8 mouse cellular contexts compared by ENCODE assay signal in the genomic region with DNA sequence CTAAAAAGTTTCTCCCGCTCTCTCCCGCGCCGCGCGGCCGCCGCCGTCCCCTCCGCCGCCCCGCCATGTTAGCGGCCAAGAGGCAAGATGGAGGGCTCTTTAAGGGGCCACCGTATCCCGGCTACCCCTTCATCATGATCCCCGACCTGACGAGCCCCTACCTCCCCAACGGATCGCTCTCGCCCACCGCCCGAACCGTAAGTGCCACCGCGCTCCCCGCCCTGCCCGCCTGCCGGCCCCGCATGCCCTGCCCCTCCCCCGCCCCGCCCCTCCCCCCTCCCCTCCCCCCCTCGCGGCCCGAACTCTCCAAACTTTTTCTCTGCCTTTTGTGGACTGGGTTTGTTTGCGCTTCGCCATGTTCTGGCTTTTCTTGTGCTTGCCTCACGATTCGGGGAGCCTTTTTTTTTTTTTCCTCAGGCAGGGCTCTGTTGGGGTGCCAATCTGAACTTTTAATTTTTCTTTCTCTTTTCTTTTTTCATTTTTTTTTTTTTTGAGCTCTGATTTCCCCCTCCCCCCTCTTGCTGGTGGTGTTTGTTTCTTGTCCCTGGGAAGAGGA. TPM values are rescaled to one million over a fixed set of nuclear protein-coding genes. Genes with fewer than 3 reads are reported as not detected.
DNase-seq lines count a peak whose midpoint lies in the region; ATAC-seq lines count a peak whose summit lies in the region.

No protein-coding gene starts in this region.

- H3K27me3 ChIP-seq in intestine, embryonic 14.5 days (replicated peaks; ENCODE audit: control insufficient read depth, insufficient read depth, low read length), result no peaks in the 10 kb centered on the region
- peaks cover 69% of the 10 kb centered on the region for H3K27me3 ChIP-seq in liver, embryonic 16.5 days (ENCODE audit: control insufficient read depth, insufficient read depth, low read depth, low read length)
- peaks cover 20% of the 10 kb centered on the region for H3K27me3 ChIP-seq in neural tube, embryonic 15.5 days (replicated peaks)

- peak overlapping the region; percentile 98 for H3K9ac ChIP-seq in intestine, embryonic 14.5 days (ENCODE audit: low read length)
- H3K9ac ChIP-seq in liver, embryonic 16.5 days (ENCODE audit: low read depth, low read length), result peak overlapping the region; percentile 66
- peak overlapping the region; percentile 49 for H3K9ac ChIP-seq in neural tube, embryonic 15.5 days (replicated peaks)

- peak overlapping the region; percentile 91 for H3K4me3 ChIP-seq in intestine, embryonic 14.5 days (ENCODE audit: low read depth, low read length)
- H3K4me3 ChIP-seq in liver, embryonic 16.5 days (ENCODE audit: low read depth, low read length), result peak overlapping the region; percentile 66
- peak overlapping the region; percentile 40 for H3K4me3 ChIP-seq in neural tube, embryonic 15.5 days (replicated peaks)

- H3K36me3 ChIP-seq in intestine, embryonic 14.5 days (ENCODE audit: control insufficient read depth, insufficient read depth, low read length), result peaks cover 7% of the 10 kb centered on the region; the same call in 1 of the 2 replicates
- H3K36me3 ChIP-seq in liver, embryonic 16.5 days (ENCODE audit: control insufficient read depth, insufficient read depth), result no peaks in the 10 kb centered on the region
- no peaks in the 10 kb centered on the region for H3K36me3 ChIP-seq in neural tube, embryonic 15.5 days

- peak overlapping the region; percentile 94 for H3K4me2 ChIP-seq in intestine, embryonic 14.5 days (ENCODE audit: low read length)
- peak overlapping the region; percentile 67 for H3K4me2 ChIP-seq in liver, embryonic 16.5 days (ENCODE audit: low read depth, low read length)
- H3K4me2 ChIP-seq in neural tube, embryonic 15.5 days, result peak overlapping the region; percentile 61

- DNase-seq in CD4-positive, CD25-positive, alpha-beta regulatory T cell, adult 2 months (ENCODE audit: low read depth, low spot score), result peak; percentile 47
- DNase-seq in adrenal gland, postnatal 10 days, result peak; percentile 73
- peak; percentile 55 for DNase-seq in gastrocnemius, postnatal 25 days
- DNase-seq in intestine, embryonic 14.5 days (ENCODE audit: low spot score), result no peak
- DNase-seq in urinary bladder, postnatal 4 days (ENCODE audit: low spot score in 2 of 2), result peak; percentile 57 to 68

- peaks cover 37% of the 10 kb centered on the region for H3K4me1 ChIP-seq in intestine, embryonic 14.5 days (replicated peaks; ENCODE audit: control insufficient read depth, insufficient read depth, low read length)
- peaks cover 6% of the 10 kb centered on the region for H3K4me1 ChIP-seq in liver, embryonic 16.5 days (ENCODE audit: control insufficient read depth, low read depth, low read length)
- H3K4me1 ChIP-seq in neural tube, embryonic 15.5 days, result peaks cover 57% of the 10 kb centered on the region

- no peaks in the 10 kb centered on the region for H3K9me3 ChIP-seq in intestine, embryonic 14.5 days (ENCODE audit: control insufficient read depth, low read length)
- H3K9me3 ChIP-seq in liver, embryonic 16.5 days (replicated peaks; ENCODE audit: control insufficient read depth, low read length), result no peaks in the 10 kb centered on the region
- H3K9me3 ChIP-seq in neural tube, embryonic 15.5 days (replicated peaks), result no peaks in the 10 kb centered on the region

- WGBS in intestine, embryonic 14.5 days, result under 1% methylated on average over 33 of the region's 38 CpGs
- WGBS in liver, embryonic 16.5 days (ENCODE audit: insufficient replicate concordance), result under 1% methylated on average over 32 of the region's 38 CpGs
- WGBS in neural tube, embryonic 15.5 days, result under 1% methylated on average over 23 of the region's 38 CpGs

- no peak for ATAC-seq in CD4-positive, CD25-positive, alpha-beta regulatory T cell, adult 4 months
- peak; percentile 18 for ATAC-seq in intestine, embryonic 14.5 days (replicated peaks; ENCODE audit: low FRiP score, low TSS enrichment, low read depth)
- ATAC-seq in liver, embryonic 16.5 days (ENCODE audit: low read depth), result no peak
- ATAC-seq in neural tube, embryonic 15.5 days (ENCODE audit: low FRiP score), result no peak; the same call in 1 of the 2 replicates

- peak overlapping the region; percentile 99 for H3K27ac ChIP-seq in intestine, embryonic 14.5 days (ENCODE audit: low read depth)
- H3K27ac ChIP-seq in liver, embryonic 16.5 days (ENCODE audit: low read length), result peak overlapping the region; percentile 82
- peak overlapping the region; percentile 83 for H3K27ac ChIP-seq in neural tube, embryonic 15.5 days (replicated peaks)

RNA-seq across cellular contexts. Expression of a gene that starts 1.5 kb away (rescaled TPM):
- 1 to 10 TPM; 2.4 to 3.5 TPM for polyA plus RNA-seq in CD4-positive, CD25-positive, alpha-beta regulatory T cell, adult 4 months (2017; shearing (Covaris generic))
- total RNA-seq in adrenal gland, postnatal 10 days (2021), result 10 to 100 TPM; 22.8 to 26.1 TPM
- total RNA-seq in gastrocnemius, postnatal 25 days (2021), result 1 to 10 TPM; 7.8 to 8.8 TPM
- 97.2 and 99.2 TPM in 2 replicates for polyA plus RNA-seq in intestine, embryonic 14.5 days (2014; fragmentation: Nextera tagmentation; extraction: Ambion mirVana)
- 16.5 and 20.7 TPM in 2 replicates for polyA plus RNA-seq in liver, embryonic 16.5 days (2015; fragmentation: Nextera tagmentation; extraction: Ambion mirVana)
- polyA plus RNA-seq in neural tube, embryonic 15.5 days (2015; fragmentation: Nextera tagmentation; extraction: Ambion mirVana), result 13.3 and 22.4 TPM in 2 replicates

Comparison
In these comparisons a context has a peak if more than half of its experiments do, and no peak if none do; other contexts are left out.
1. H3K4me3 ChIP-seq: peak in every context shown above with its lines; median percentile 91 in intestine, embryonic 14.5 days; 66 in liver, embryonic 16.5 days; 40 in neural tube, embryonic 15.5 days.